Mouse (Mus musculus) forebrain, embryonic 10.5 days (tissue): ENCODE data around the gene Chm. TPM values are rescaled to one million over a fixed set of nuclear protein-coding genes. Genes with fewer than 3 reads are reported as not detected.

Experiments used
- microRNA counts: library from miRNA; unstranded; fragments of <30 nt; microRNA quantifications from one replicate; lab custom pipeline; 2017
- microRNA-seq: library from miRNA; unstranded; fragments of <30 nt; microRNA quantifications from one replicate; pipeline ENCODE4, GENCODE M21; 2017
- polyA plus RNA-seq: library from polyadenylated mRNA; unstranded; fragments of >200 nt; fragmentation: Nextera tagmentation; extraction: Ambion mirVana; gene quantifications from 2 replicates; pipeline ENCODE4 v1.2.1, GENCODE M21; 2016

The Chm gene
- polyA plus RNA-seq, 1 experiment from 2014 or later: 12.0 TPM

MicroRNAs encoded within 50 kb of the gene (microRNA counts, 519-probe panel; counts per million panel counts)
- 2,306 counts per million, percentile 68 among the panel's probes with 10 or more counts for microRNA mmu-miR-361 (lab: Ali Mortazavi, UCI)

Small RNA genes lying within 50 kb of the gene (microRNA-seq; reads per million reads assigned to microRNA genes)
- 2,558 reads per million, percentile 83 among the genes with 10 or more reads in this experiment for gene Mir361

Other genes starting within 250 kb of the Chm start
- gene Dach2, start 112.0 kb upstream of the Chm start, polyA plus RNA-seq: 11.0 and 14.4 TPM in 2 replicates